Mouse (Mus musculus) layer of hippocampus, adult 9-10 months (tissue): ENCODE data around the gene Trim2.
A peak's percentile ranks its signal among the peaks of the same experiment; 100 is the strongest.

Source experiments
- DNase-seq: peaks from one replicate; pipeline ENCODE4 v3.0.0; 2022; ENCODE audit warnings: low spot score

The Trim2 gene

DNA sequence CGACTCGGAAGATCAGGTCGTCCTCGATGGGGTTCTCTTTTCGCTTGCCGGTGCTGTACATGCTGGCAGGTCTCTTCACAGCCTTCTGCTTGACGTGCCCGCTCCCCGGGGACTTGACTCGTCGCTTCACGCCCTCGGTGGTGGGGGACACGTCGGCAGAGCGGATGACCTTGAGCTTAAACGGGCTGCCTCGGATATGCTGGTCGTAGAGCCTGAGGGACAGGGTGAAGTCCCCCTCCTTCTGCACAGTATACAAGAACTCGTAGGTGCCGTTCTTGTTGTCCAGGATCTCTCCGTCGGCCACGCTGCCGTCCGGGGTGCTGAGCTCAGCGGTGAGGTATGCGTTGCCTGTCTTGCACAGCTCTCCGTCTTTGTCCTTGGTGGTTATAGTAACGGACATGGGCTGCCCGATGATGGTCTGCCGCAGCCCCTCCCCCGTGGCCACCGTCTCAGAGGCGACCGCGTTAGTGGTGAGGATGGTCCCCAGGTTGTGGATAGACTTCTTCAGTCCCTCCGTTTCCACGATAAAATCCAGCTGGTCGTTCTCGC, 116.1 kb downstream of the Trim2 start:
- DNase-seq, result no peak

GRCm38 (mm10) chr3:84189629-84190173, 117.0 kb downstream of the Trim2 start:
- DNase-seq, result no peak

GRCm38 (mm10) chr3:84181717-84182116, 125.0 kb downstream of the Trim2 start:
- DNase-seq, result no peak

DNA sequence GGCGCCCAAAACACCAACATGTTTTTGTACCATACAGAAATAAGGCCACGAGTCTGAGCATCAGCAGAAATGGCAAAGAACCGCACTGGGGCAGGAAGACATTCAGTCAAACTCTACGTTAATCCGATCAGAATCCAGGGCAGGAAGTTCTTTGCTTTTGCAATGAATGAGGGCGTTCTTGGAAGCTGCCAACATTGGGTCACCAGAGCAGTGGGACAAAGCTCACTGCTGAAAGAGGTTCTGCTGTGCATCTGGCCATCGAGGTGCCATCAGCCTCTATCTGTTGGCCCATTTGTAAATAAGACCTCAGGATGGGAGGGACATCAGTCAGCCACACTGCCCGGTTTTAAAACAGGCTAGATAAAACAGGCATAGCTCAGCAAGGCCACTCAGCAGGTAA, 125.6 kb downstream of the Trim2 start:
- no peak for DNase-seq

DNA sequence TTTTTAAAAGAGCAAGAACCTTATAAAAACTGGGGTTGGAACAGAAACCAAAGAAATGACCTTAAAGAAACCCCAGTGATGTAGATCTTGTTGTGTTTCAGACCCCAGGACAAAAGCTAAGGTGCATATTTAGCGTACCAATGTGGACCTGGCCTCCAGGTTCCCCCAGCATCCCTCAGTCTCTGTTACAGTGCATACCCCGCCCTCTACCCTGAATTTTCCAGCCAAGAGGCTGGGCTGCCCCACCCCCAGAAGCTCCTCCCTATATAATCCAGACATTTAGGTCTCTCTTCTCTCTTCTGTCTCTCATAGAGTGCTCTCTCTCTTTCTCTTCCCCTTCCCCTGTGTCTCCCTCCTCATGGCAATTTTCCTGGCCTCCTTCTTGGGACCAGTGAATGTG, 126.4 kb downstream of the Trim2 start:
- DNase-seq, result no peak

GRCm38 (mm10) chr3:84177834-84178233, 128.8 kb downstream of the Trim2 start:
- no peak for DNase-seq

DNA sequence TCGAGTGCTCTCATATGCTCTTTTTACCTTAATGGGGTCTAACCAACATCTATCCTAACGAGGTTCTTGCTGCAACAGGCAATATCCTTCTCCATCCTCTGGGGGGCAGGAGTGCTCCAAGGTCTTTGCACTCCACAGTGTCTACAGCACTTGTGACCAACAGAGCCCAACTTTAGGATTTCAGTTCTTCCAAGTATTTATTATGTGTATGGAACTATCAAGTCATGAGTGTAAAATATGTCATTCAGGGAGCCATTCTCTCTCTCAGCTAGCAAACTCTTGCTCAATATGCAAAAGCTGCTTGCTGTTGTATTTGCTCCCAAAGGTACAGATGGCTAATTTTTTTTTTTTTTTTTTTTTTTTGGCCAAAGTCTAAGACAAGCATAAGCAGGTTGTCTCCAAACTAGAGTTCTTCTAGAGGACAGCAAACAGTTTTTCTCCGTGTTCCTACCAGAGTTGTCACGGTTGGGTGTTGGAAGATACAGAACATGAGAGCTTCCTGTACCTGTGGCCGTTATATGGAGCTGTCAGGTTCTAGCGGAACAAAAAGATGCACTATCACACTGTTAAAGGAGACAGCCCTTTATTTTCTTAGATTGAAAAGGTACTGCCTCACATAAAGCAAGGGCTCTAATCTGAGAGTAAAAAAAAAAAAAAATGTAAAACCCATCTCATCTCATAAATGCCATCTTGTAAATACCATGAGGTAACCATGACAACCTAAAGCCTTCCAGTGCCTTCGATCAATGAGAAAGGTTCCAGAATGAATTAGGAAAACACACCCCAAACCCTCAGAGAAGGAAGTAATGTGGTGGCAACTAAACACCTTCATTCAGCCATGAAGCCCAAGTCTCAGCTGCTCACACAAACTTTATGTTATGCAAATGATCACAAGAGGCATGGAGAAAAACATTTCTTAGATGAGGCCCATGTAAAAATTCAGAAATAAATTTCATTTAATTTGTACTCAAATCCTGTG, 131.1 kb downstream of the Trim2 start:
- DNase-seq, result peak; percentile 43

DNA sequence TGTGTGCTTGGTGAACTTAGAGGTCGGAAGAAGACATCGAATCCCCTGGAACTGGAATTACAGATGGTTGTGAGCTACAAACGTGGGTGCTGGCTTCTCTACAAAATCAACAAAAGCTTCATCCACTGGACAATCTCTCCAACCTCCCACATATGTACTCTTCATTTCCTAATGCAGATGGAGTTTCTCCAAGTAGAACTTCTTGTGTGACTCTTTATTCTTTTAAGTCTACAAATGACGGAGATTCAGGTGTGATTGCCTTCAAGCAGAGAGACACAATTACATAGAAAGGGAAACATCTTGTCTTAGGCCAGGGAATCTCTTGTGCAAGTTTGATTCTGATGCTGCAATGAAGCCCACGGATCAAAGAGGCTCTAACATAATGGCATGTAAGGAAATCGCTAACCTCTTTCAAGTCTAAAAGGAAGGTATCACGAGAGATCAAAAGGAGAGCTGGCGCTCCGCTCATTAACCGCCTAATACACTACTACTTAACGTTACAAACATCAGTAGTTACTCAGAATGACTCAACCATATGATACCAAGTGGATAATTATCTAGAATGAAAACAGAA, 133.0 kb downstream of the Trim2 start, which contains the start of gene Gm6525:
Gene Gm6525 (plus strand): TSS at position 524 of the 574 bp plus-strand sequence.
- DNase-seq, result no peak

- no peak for DNase-seq
Measured at GRCm38 (mm10) chr3:84172406-84172805, 134.3 kb downstream of the Trim2 start.

- DNase-seq, result no peak
Measured at GRCm38 (mm10) chr3:84169393-84170005, 137.2 kb downstream of the Trim2 start.

GRCm38 (mm10) chr3:84168943-84169342, 137.7 kb downstream of the Trim2 start:
- no peak for DNase-seq

GRCm38 (mm10) chr3:84166073-84166472, 140.6 kb downstream of the Trim2 start:
- no peak for DNase-seq

GRCm38 (mm10) chr3:84165391-84165790, 141.3 kb downstream of the Trim2 start:
- no peak for DNase-seq

GRCm38 (mm10) chr3:84157559-84158350, 148.9 kb downstream of the Trim2 start:
- no peak for DNase-seq

DNA sequence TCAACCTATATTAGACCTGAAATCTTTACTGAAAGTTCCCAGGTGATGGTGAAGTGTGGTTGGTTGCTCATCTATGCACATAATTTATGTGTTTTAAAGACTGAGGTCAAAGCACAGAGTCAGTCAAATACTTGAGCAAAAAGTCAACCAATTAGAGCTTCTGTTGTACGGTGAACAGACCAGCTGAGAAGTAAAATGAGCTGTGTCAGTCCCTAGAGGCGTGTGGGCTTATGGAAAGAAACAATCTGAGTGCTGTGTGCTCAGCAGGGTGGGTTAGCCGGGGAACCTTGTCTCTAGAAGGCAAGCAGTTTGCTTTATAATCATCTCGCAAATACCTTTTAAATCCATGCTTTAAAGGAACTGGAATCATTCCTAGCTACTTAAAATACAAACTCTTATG, 149.7 kb downstream of the Trim2 start:
- DNase-seq, result no peak

- no peak for DNase-seq
Measured at GRCm38 (mm10) chr3:84156105-84156504, 150.6 kb downstream of the Trim2 start.

GRCm38 (mm10) chr3:84155558-84156006, 151.1 kb downstream of the Trim2 start, which contains the start of gene Mnd1:
Mnd1 (minus strand) TSS chr3:84155786.
- DNase-seq, result peak; percentile 95

GRCm38 (mm10) chr3:84155146-84155545, 151.5 kb downstream of the Trim2 start:
- DNase-seq, result no peak

GRCm38 (mm10) chr3:84154721-84155141, 151.9 kb downstream of the Trim2 start:
- DNase-seq, result no peak

DNA sequence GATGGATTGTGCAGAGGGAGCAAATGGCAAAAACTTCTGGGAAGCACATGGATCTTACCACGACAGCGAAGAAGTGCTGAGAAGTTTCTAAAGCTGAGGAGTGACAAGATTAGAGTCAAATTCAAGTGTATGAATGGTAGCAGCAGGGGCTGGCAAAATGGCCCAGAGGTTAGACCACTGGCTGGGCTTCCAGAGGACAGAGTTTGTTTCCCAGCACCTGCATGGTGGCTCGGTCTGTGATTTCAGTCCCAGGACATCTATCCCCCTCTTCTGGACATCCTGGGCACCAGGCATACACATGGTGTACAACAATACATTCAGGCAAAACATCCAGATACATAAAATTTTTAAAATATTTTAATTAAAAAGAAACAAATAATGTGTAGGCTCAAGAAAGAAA, 156.8 kb downstream of the Trim2 start:
- DNase-seq, result no peak

GRCm38 (mm10) chr3:84140947-84141346, 165.7 kb downstream of the Trim2 start:
- no peak for DNase-seq
